Mouse (Mus musculus) ES-Bruce4 (cell line): Measurements from ENCODE around the gene Usp42.

Experiments
- CTCF ChIP-seq: IDR thresholded peaks from one replicate; pipeline ENCODE4 v1.8.1; 2011; ENCODE audit warnings: low read depth, low read length
- EP300 ChIP-seq: IDR thresholded peaks from 2 replicates; pipeline ENCODE4 v1.6.1; 2011; ENCODE audit warnings: low read depth, low read length; ENCODE audit not compliant: insufficient read depth
- POLR2A ChIP-seq: IDR thresholded peaks from one replicate; pipeline ENCODE4 v1.8.1; 2011; ENCODE audit warnings: low read length; ENCODE audit not compliant: insufficient read depth

- TF ChIP-seq EP300 (no peak), CTCF (no peak), POLR2A (no peak)
Observed at GRCm38 (mm10) chr5:143696323-143696722, 35.8 kb downstream of the Usp42 start.
